Mouse (Mus musculus): ENCODE data around the gene Mad1l1.

GRCm38 (mm10) chr5:140141336-140141735, 180.0 kb downstream of the Mad1l1 start:
- TF ChIP-seq CTCF (IDR thresholded peaks at IDR 0.05; ENCODE audit: extremely low read depth, insufficient read depth, insufficient read length, insufficient replicate concordance) (no peak), POLR2A (IDR thresholded peaks at IDR 0.05; ENCODE audit: low read depth, low read length) (no peak)

Data from spleen, adult 2 months (tissue).